29 mouse cellular contexts compared by ENCODE assay signal in the genomic region with DNA sequence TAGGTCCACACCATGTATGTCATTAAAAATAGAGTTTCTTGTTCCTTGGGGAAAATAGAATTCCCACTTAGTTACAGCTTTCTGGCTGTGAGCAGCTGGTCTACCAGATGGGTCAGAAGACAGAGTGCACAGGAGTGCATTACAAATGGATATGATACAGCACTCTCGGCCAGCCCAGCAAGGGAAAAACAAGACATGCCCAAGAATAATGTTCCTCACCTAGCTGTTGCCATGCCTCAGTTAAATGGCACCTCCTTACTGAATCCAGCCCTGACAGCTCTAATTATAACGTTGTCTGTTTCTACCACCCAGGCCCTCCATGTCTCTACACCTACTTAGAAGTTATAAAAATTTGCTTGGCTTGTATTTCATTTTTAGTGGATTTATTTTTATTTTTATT.
A peak's percentile ranks its signal among the peaks of the same experiment; 100 is the strongest.
DNase-seq lines count a peak whose midpoint lies in the region; ATAC-seq and TF ChIP-seq lines count a peak whose summit lies in the region.
"Had no signal": no experiment of that assay in that cellular context is flagged by ENCODE, and none has a peak within 500 bp of the region (broad histone marks: within the 10 kb centered on the region; RNA-seq: fewer than 3 reads in every experiment).

No protein-coding gene starts in this region.

- no peak overlapping the region for H3K4me2 ChIP-seq in forebrain, embryonic 12.5 days
- H3K4me2 ChIP-seq: embryonic facial prominence, embryonic 13.5 days; hindbrain, embryonic 12.5 days; intestine, embryonic 15.5 days; limb, embryonic 13.5 days; liver, embryonic 11.5 days; lung, embryonic 15.5 days; midbrain, embryonic 15.5 days; neural tube, embryonic 15.5 days had no signal

- no peaks in the 10 kb centered on the region for H3K9me3 ChIP-seq in forebrain, embryonic 12.5 days
- H3K9me3 ChIP-seq in embryonic facial prominence, embryonic 10.5 days = no peaks in the 10 kb centered on the region
- H3K9me3 ChIP-seq: embryonic facial prominence, embryonic 13.5 days; forebrain, embryonic 10.5 days; heart, embryonic 10.5 days; hindbrain, embryonic 12.5 days; intestine, embryonic 15.5 days; limb, embryonic 13.5 days; lung, embryonic 15.5 days; midbrain, embryonic 10.5 days; midbrain, embryonic 15.5 days; neural tube, embryonic 15.5 days had no signal

- 74% methylated on average over 2 of the region's 2 CpGs for WGBS in forebrain, embryonic 12.5 days
- WGBS in embryonic facial prominence, embryonic 10.5 days = 87% methylated on average over 2 of the region's 2 CpGs

- no peaks in the 10 kb centered on the region for H3K36me3 ChIP-seq in forebrain, embryonic 12.5 days (replicated peaks)
- no peaks in the 10 kb centered on the region for H3K36me3 ChIP-seq in embryonic facial prominence, embryonic 10.5 days (replicated peaks)
- H3K36me3 ChIP-seq: embryonic facial prominence, embryonic 13.5 days; forebrain, embryonic 10.5 days; heart, embryonic 10.5 days; hindbrain, embryonic 12.5 days; intestine, embryonic 15.5 days; limb, embryonic 13.5 days; lung, embryonic 15.5 days; midbrain, embryonic 10.5 days; midbrain, embryonic 15.5 days; neural tube, embryonic 15.5 days had no signal

- ATAC-seq in forebrain, embryonic 12.5 days (ENCODE audit: low FRiP score) = no peak
- ATAC-seq: hindbrain, postnatal 0 days; intestine, embryonic 15.5 days; midbrain, embryonic 15.5 days had no signal

- peak; percentile 32 to 56 for DNase-seq in frontal cortex, postnatal 36 days (ENCODE audit: low spot score in 2 of 2)
- no peak for DNase-seq in frontal cortex, postnatal 10 days (ENCODE audit: low spot score in 2 of 2)
- peak; percentile 31 to 74 for DNase-seq in left cerebral cortex, postnatal 25 days (ENCODE audit: low spot score in 2 of 2)
- no peak for DNase-seq in left cerebral cortex, postnatal 10 days (ENCODE audit: extremely low spot score in 1 of 2, low spot score in 2 of 2)
- peak; percentile 49 for DNase-seq in brain, embryonic 14.5 days (ENCODE audit: low read depth)
- DNase-seq in right cerebral cortex, postnatal 10 days (ENCODE audit: low spot score in 2 of 2) = peak; percentile 21 to 30
- no peak for DNase-seq in embryonic facial prominence, embryonic 10.5 days (ENCODE audit: low spot score)
- DNase-seq: adrenal gland, postnatal 25 days; cerebellum, adult 9-10 months; cerebellum, postnatal 36 days; embryo, embryonic 11 days; gastrocnemius, postnatal 25 days; heart, adult 11 months; heart, postnatal 36 days; kidney, adult 2 months; kidney, postnatal 36 days had no signal

- intact Hi-C loops in left cerebral cortex, postnatal 25 days (cut with DNase I) = loop anchor here (2.0 to 5.0 kb wide), 2 partner anchors 194 to 1469 kb away; no protein-coding TSS in a partner anchor
- intact Hi-C loops in left cerebral cortex, postnatal 10 days (cut with DNase I) = no loop called here

- H3K4me1 ChIP-seq in forebrain, embryonic 12.5 days = no peaks in the 10 kb centered on the region
- no peaks in the 10 kb centered on the region for H3K4me1 ChIP-seq in embryonic facial prominence, embryonic 10.5 days
- H3K4me1 ChIP-seq: embryonic facial prominence, embryonic 13.5 days; forebrain, embryonic 10.5 days; hindbrain, embryonic 12.5 days; intestine, embryonic 15.5 days; limb, embryonic 13.5 days; lung, embryonic 15.5 days; midbrain, embryonic 10.5 days; midbrain, embryonic 15.5 days; neural tube, embryonic 15.5 days had no signal

- TF ChIP-seq CTCF in brain, embryonic 14.5 days (IDR thresholded peaks at IDR 0.05; ENCODE audit: borderline replicate concordance, extremely low read depth, insufficient read depth, insufficient read length) = no peak

- no peaks in the 10 kb centered on the region for H3K27me3 ChIP-seq in forebrain, embryonic 12.5 days
- H3K27me3 ChIP-seq in embryonic facial prominence, embryonic 10.5 days (replicated peaks; ENCODE audit: low read depth, poor library complexity, severe bottlenecking) = no peaks in the 10 kb centered on the region
- H3K27me3 ChIP-seq: embryonic facial prominence, embryonic 13.5 days; hindbrain, embryonic 12.5 days; intestine, embryonic 15.5 days; limb, embryonic 13.5 days; lung, embryonic 15.5 days; midbrain, embryonic 15.5 days; neural tube, embryonic 15.5 days had no signal

- no peak overlapping the region for H3K4me3 ChIP-seq in forebrain, embryonic 12.5 days (replicated peaks)
- no peak overlapping the region for H3K4me3 ChIP-seq in embryonic facial prominence, embryonic 10.5 days
- H3K4me3 ChIP-seq: embryonic facial prominence, embryonic 13.5 days; forebrain, embryonic 10.5 days; heart, embryonic 10.5 days; hindbrain, embryonic 12.5 days; intestine, embryonic 15.5 days; limb, embryonic 13.5 days; lung, embryonic 15.5 days; midbrain, embryonic 10.5 days; midbrain, embryonic 15.5 days; neural tube, embryonic 15.5 days had no signal

- no peak overlapping the region for H3K9ac ChIP-seq in forebrain, embryonic 12.5 days
- H3K9ac ChIP-seq: embryonic facial prominence, embryonic 13.5 days; hindbrain, embryonic 12.5 days; intestine, embryonic 15.5 days; limb, embryonic 13.5 days; lung, embryonic 15.5 days; midbrain, embryonic 15.5 days; neural tube, embryonic 15.5 days had no signal

- no peak overlapping the region for H3K27ac ChIP-seq in forebrain, embryonic 12.5 days
- H3K27ac ChIP-seq in embryonic facial prominence, embryonic 10.5 days (replicated peaks) = no peak overlapping the region
- H3K27ac ChIP-seq: forebrain, embryonic 10.5 days; heart, embryonic 10.5 days; hindbrain, embryonic 12.5 days; hindbrain, postnatal 0 days; intestine, embryonic 15.5 days; limb, embryonic 13.5 days; lung, embryonic 15.5 days; midbrain, embryonic 10.5 days; midbrain, embryonic 15.5 days; neural tube, embryonic 15.5 days had no signal

- no peak for TF ChIP-seq POLR2A in brain, embryonic 14.5 days (IDR thresholded peaks at IDR 0.05; ENCODE audit: borderline replicate concordance, extremely low read depth, insufficient read depth, insufficient read length, poor library complexity, severe bottlenecking)

Comparison
In these comparisons a context has a peak if more than half of its experiments do, and no peak if none do; other contexts are left out.
1. DNase-seq: peak in frontal cortex, postnatal 36 days (2 of 2), left cerebral cortex, postnatal 25 days (2 of 2), brain, embryonic 14.5 days (single experiment) and right cerebral cortex, postnatal 10 days (2 of 2); none in frontal cortex, postnatal 10 days (0 of 2), left cerebral cortex, postnatal 10 days (0 of 2) and embryonic facial prominence, embryonic 10.5 days (single experiment).